ENCODE assay signal across 29 mouse cellular contexts in genomic region chr10:99538639-99539038, GRCm38 (mm10).
DNase-seq lines count a peak whose midpoint lies in the region; ATAC-seq lines count a peak whose summit lies in the region.
"Had no signal": no experiment of that assay in that cellular context is flagged by ENCODE, and none has a peak within 500 bp of the region (broad histone marks: within the 10 kb centered on the region; RNA-seq: fewer than 3 reads in every experiment).

No protein-coding gene starts in this region.

- no peak overlapping the region for H3K27ac ChIP-seq in hindbrain, embryonic 11.5 days (ENCODE audit: low read depth, low read length)
- H3K27ac ChIP-seq in hindbrain, embryonic 13.5 days, result no peak overlapping the region
- H3K27ac ChIP-seq in neural tube, embryonic 12.5 days, result no peak overlapping the region
- H3K27ac ChIP-seq: embryonic facial prominence, embryonic 12.5 days; liver, embryonic 14.5 days; midbrain, embryonic 12.5 days had no signal

- no peaks in the 10 kb centered on the region for H3K27me3 ChIP-seq in hindbrain, embryonic 11.5 days (ENCODE audit: control insufficient read depth, insufficient read depth, low read length)
- H3K27me3 ChIP-seq in hindbrain, embryonic 13.5 days, result no peaks in the 10 kb centered on the region
- H3K27me3 ChIP-seq in neural tube, embryonic 12.5 days (replicated peaks), result 0 out of 2 replicates have a peak, but pooled peaks cover 3% of the 10 kb centered on the region
- H3K27me3 ChIP-seq: CH12.LX; embryonic facial prominence, embryonic 12.5 days; midbrain, embryonic 12.5 days had no signal

- no peak for DNase-seq in hindbrain, embryonic 11.5 days (ENCODE audit: low spot score)
- DNase-seq in neural tube, embryonic 10.5 days (ENCODE audit: extremely low spot score, low spot score), result no peak
- peak; percentile 49 for DNase-seq in Muller cell, postnatal 12 days (ENCODE audit: inconsistent ontology term)
- no peak for DNase-seq in frontal cortex, adult 2 months (ENCODE audit: extremely low spot score in 1 of 2, low spot score in 1 of 2)
- DNase-seq: adrenal gland, postnatal 14 days; B cell, adult 2 months; cerebellum, adult 11 months; cerebellum, adult 9-11 months; gastrocnemius, postnatal 10 days; heart, postnatal 14 days; kidney, adult 9 months; kidney, postnatal 10 days; layer of hippocampus, adult 9-11 months; liver; lung, adult 2 months; lung, postnatal 14 days; right cerebral cortex, postnatal 14 days; thymus, postnatal 4 days had no signal

- no peak overlapping the region for H3K4me3 ChIP-seq in hindbrain, embryonic 11.5 days (ENCODE audit: low read depth, low read length)
- H3K4me3 ChIP-seq in hindbrain, embryonic 13.5 days, result no peak overlapping the region
- H3K4me3 ChIP-seq in neural tube, embryonic 12.5 days, result no peak overlapping the region
- H3K4me3 ChIP-seq: embryonic facial prominence, embryonic 12.5 days; erythroblast, embryonic 14.5 days; hindbrain, embryonic 10.5 days; midbrain, embryonic 12.5 days had no signal

- WGBS in hindbrain, embryonic 11.5 days, result 36% methylated on average over 5 of the region's 5 CpGs
- 24% methylated on average over 5 of the region's 5 CpGs for WGBS in hindbrain, embryonic 13.5 days
- 22% methylated on average over 5 of the region's 5 CpGs for WGBS in neural tube, embryonic 12.5 days

- no peaks in the 10 kb centered on the region for H3K9me3 ChIP-seq in hindbrain, embryonic 11.5 days (ENCODE audit: control insufficient read depth, low read length)
- H3K9me3 ChIP-seq in hindbrain, embryonic 13.5 days, result no peaks in the 10 kb centered on the region
- no peaks in the 10 kb centered on the region for H3K9me3 ChIP-seq in neural tube, embryonic 12.5 days
- H3K9me3 ChIP-seq: embryonic facial prominence, embryonic 12.5 days; hindbrain, embryonic 10.5 days; midbrain, embryonic 12.5 days had no signal

- H3K9ac ChIP-seq in hindbrain, embryonic 11.5 days (ENCODE audit: low read depth, low read length), result no peak overlapping the region
- no peak overlapping the region for H3K9ac ChIP-seq in hindbrain, embryonic 13.5 days
- no peak overlapping the region for H3K9ac ChIP-seq in neural tube, embryonic 12.5 days
- H3K9ac ChIP-seq: embryonic facial prominence, embryonic 12.5 days; liver, embryonic 14.5 days; midbrain, embryonic 12.5 days had no signal

- no peak overlapping the region for H3K4me2 ChIP-seq in hindbrain, embryonic 11.5 days (replicated peaks; ENCODE audit: low read depth, low read length)
- no peak overlapping the region for H3K4me2 ChIP-seq in hindbrain, embryonic 13.5 days
- H3K4me2 ChIP-seq in neural tube, embryonic 12.5 days (replicated peaks), result no peak overlapping the region
- H3K4me2 ChIP-seq: embryonic facial prominence, embryonic 12.5 days; midbrain, embryonic 12.5 days had no signal

- no peaks in the 10 kb centered on the region for H3K4me1 ChIP-seq in hindbrain, embryonic 11.5 days (replicated peaks; ENCODE audit: control insufficient read depth, insufficient read depth, low read length)
- peaks cover 7% of the 10 kb centered on the region for H3K4me1 ChIP-seq in hindbrain, embryonic 13.5 days (replicated peaks)
- no peaks in the 10 kb centered on the region for H3K4me1 ChIP-seq in neural tube, embryonic 12.5 days
- H3K4me1 ChIP-seq: embryonic facial prominence, embryonic 12.5 days had no signal

- H3K36me3 ChIP-seq in hindbrain, embryonic 11.5 days (ENCODE audit: control insufficient read depth, insufficient read depth, low read length), result no peaks in the 10 kb centered on the region
- no peaks in the 10 kb centered on the region for H3K36me3 ChIP-seq in hindbrain, embryonic 13.5 days
- H3K36me3 ChIP-seq in neural tube, embryonic 12.5 days, result no peaks in the 10 kb centered on the region
- H3K36me3 ChIP-seq: embryonic facial prominence, embryonic 12.5 days; hindbrain, embryonic 10.5 days; midbrain, embryonic 12.5 days had no signal

- peak; percentile 60; the same call in 1 of the 2 replicates for ATAC-seq in hindbrain, embryonic 11.5 days (ENCODE audit: low FRiP score)
- no peak for ATAC-seq in hindbrain, embryonic 13.5 days (ENCODE audit: low FRiP score)
- peak; percentile 63; the same call in 1 of the 2 replicates for ATAC-seq in neural tube, embryonic 12.5 days (ENCODE audit: low FRiP score, low read depth)
- ATAC-seq in erythroblast, adult 5-6 weeks (replicated peaks; ENCODE audit: low FRiP score, poor library complexity, severe bottlenecking), result no peak
- ATAC-seq: forebrain, embryonic 16.5 days; intestine, postnatal 0 days had no signal

Comparison
In these comparisons a context has a peak if more than half of its experiments do, and no peak if none do; other contexts are left out.
1. ATAC-seq: peak in hindbrain, embryonic 11.5 days (single experiment) and neural tube, embryonic 12.5 days (single experiment); none in hindbrain, embryonic 13.5 days (single experiment) and erythroblast, adult 5-6 weeks (single experiment).